Comparison of ENCODE assay signal across 9 mouse cellular contexts in genomic region chr17:15381092-15381860, GRCm38 (mm10). TPM values are rescaled to one million over a fixed set of nuclear protein-coding genes. Genes with fewer than 3 reads are reported as not detected.
DNase-seq lines count a peak whose midpoint lies in the region; ATAC-seq and TF ChIP-seq lines count a peak whose summit lies in the region.
"Had no signal": no experiment of that assay in that cellular context is flagged by ENCODE, and none has a peak within 500 bp of the region (broad histone marks: within the 10 kb centered on the region; RNA-seq: fewer than 3 reads in every experiment).

No protein-coding gene starts in this region.

- intact Hi-C loops in left cerebral cortex, postnatal 10 days (cut with DNase I), result no loop called here

- TF ChIP-seq CTCF in kidney, adult 2 months (conservative IDR thresholded peaks at IDR 0.05; ENCODE audit: insufficient read depth, insufficient read length, low read depth, low read length), result no peak

- no peaks in the 10 kb centered on the region for H3K36me3 ChIP-seq in kidney, adult 2 months (ENCODE audit: control insufficient read depth, insufficient read depth, low read length)
- H3K36me3 ChIP-seq in intestine, embryonic 16.5 days (ENCODE audit: control insufficient read depth, insufficient read depth, low read length), result no peaks in the 10 kb centered on the region
- H3K36me3 ChIP-seq: G1E had no signal

- peak; percentile 62 for ATAC-seq in intestine, embryonic 16.5 days

- peak overlapping the region; percentile 71 for H3K9ac ChIP-seq in intestine, embryonic 16.5 days (ENCODE audit: low read depth, low read length)

- peak overlapping the region; percentile 44 for H3K4me3 ChIP-seq in kidney, adult 2 months (ENCODE audit: insufficient read depth, low read depth, low read length)
- peak overlapping the region; percentile 52 for H3K4me3 ChIP-seq in intestine, embryonic 16.5 days (ENCODE audit: low read length)

- TF ChIP-seq POLR2A in kidney, adult 2 months (IDR thresholded peaks at IDR 0.05; ENCODE audit: low read depth, low read length), result no peak

- peak; percentile 38 for DNase-seq in kidney, adult 2 months
- DNase-seq in kidney, postnatal 10 days, result no peak
- peak; percentile 60 for DNase-seq in embryo, embryonic 9.5 days (ENCODE audit: extremely low spot score)
- peak; percentile 53 for DNase-seq in neural tube, embryonic 10.5 days (ENCODE audit: extremely low spot score, low spot score)
- DNase-seq in left cerebral cortex, postnatal 10 days (ENCODE audit: extremely low spot score in 1 of 2, low spot score in 2 of 2), result no peak
- DNase-seq in urinary bladder, postnatal 10 days (ENCODE audit: low spot score), result no peak
- DNase-seq in thymus, postnatal 10 days (ENCODE audit: low spot score in 2 of 2), result no peak

- no peaks in the 10 kb centered on the region for H3K27me3 ChIP-seq in kidney, adult 2 months (replicated peaks; ENCODE audit: control insufficient read depth, insufficient read depth, low read length)
- no peaks in the 10 kb centered on the region; the same call in 1 of the 2 replicates for H3K27me3 ChIP-seq in intestine, embryonic 16.5 days (replicated peaks; ENCODE audit: control insufficient read depth, insufficient read depth, low read length)

- no peaks in the 10 kb centered on the region for H3K9me3 ChIP-seq in intestine, embryonic 16.5 days (ENCODE audit: control insufficient read depth, low read length)
- H3K9me3 ChIP-seq: G1E had no signal

- 35% methylated on average over 22 of the region's 22 CpGs for WGBS in kidney, adult 2 months
- WGBS in intestine, embryonic 16.5 days, result 15% methylated on average over 22 of the region's 22 CpGs

- no peak overlapping the region for H3K27ac ChIP-seq in kidney, adult 2 months (ENCODE audit: insufficient read depth, low read depth, low read length)
- H3K27ac ChIP-seq in intestine, embryonic 16.5 days (ENCODE audit: low read length), result peak overlapping the region; percentile 75

- H3K4me1 ChIP-seq in kidney, adult 2 months (ENCODE audit: control insufficient read depth, insufficient read depth, low read length), result peaks cover 3% of the 10 kb centered on the region; the same call in 1 of the 2 replicates
- H3K4me1 ChIP-seq in intestine, embryonic 16.5 days (ENCODE audit: control insufficient read depth, insufficient read depth, low read length), result peaks cover 24% of the 10 kb centered on the region

- H3K4me2 ChIP-seq in intestine, embryonic 16.5 days (ENCODE audit: low read depth, low read length), result peak overlapping the region; percentile 92

RNA-seq across cellular contexts. Expression of gene Dll1, which starts 4.6 kb away (rescaled TPM):
- polyA plus RNA-seq in kidney, adult 2 months (2012; rRNA removed), result 12.3 and 14.1 TPM in 2 replicates
- 24.2 and 25.4 TPM in 2 replicates for polyA plus RNA-seq in intestine, embryonic 16.5 days (2015; fragmentation: Nextera tagmentation; extraction: Ambion mirVana)
- total RNA-seq in left cerebral cortex, postnatal 10 days (2021), result 10 to 100 TPM; 10.6 to 12.0 TPM
- total RNA-seq: G1E had no signal
- polyA plus RNA-seq: G1E had no signal

RNA-seq across cellular contexts. Expression of gene Fam120b, which starts 14.7 kb away (rescaled TPM):
- polyA plus RNA-seq in kidney, adult 2 months (2012; rRNA removed), result 11.7 and 12.3 TPM in 2 replicates
- polyA plus RNA-seq in intestine, embryonic 16.5 days (2015; fragmentation: Nextera tagmentation; extraction: Ambion mirVana), result 26.8 and 27.4 TPM in 2 replicates
- 10 to 100 TPM; 33.5 to 35.8 TPM for total RNA-seq in left cerebral cortex, postnatal 10 days (2021)

Comparison
In these comparisons a context has a peak if more than half of its experiments do, and no peak if none do; other contexts are left out.
1. DNase-seq: peak in kidney, adult 2 months (single experiment), embryo, embryonic 9.5 days (single experiment) and neural tube, embryonic 10.5 days (single experiment); none in kidney, postnatal 10 days (single experiment), left cerebral cortex, postnatal 10 days (0 of 2), urinary bladder, postnatal 10 days (single experiment) and thymus, postnatal 10 days (0 of 2).